Mouse (Mus musculus) naive thymus-derived CD4-positive, alpha-beta T cell, adult 5 months (primary cell): ENCODE measurements around the gene Cbx8. TPM values are rescaled to one million over a fixed set of nuclear protein-coding genes. Genes with fewer than 3 reads are reported as not detected.

Experiments
- polyA plus RNA-seq: library from polyadenylated mRNA; unstranded; fragments of 100-300 nt; shearing (Covaris generic); gene quantifications from one replicate; pipeline ENCODE4 v1.2.1, GENCODE M21; 2017

The Cbx8 gene
- 11.1 TPM for polyA plus RNA-seq

GRCm38 (mm10) chr11:119040600-119041324 lies at the start of gene Cbx8:
Gene Cbx8, minus strand, starts transcription at chr11:119040969.

GRCm38 (mm10) chr11:119086144-119086971 lies 45.6 kb upstream of the Cbx8 start, which contains the start of gene Cbx4:
Gene Cbx4, minus strand, starts transcription at chr11:119086221.

GRCm38 (mm10) chr11:119022895-119023615 lies 17.7 kb downstream of the Cbx8 start, which contains the start of gene Cbx2:
Gene Cbx2, plus strand, starts transcription at chr11:119022962.

GRCm38 (mm10) chr11:118987999-118988398 lies 52.8 kb downstream of the Cbx8 start, which contains the start of gene Enpp7:
Gene Enpp7, plus strand, starts transcription at chr11:118988188.

Other genes starting within 250 kb of the Cbx8 start
- not detected for gene Rbfox3, start 129.4 kb downstream of the Cbx8 start, polyA plus RNA-seq
- gene Enpp7, start 52.8 kb downstream of the Cbx8 start, polyA plus RNA-seq = not detected
- 6.5 TPM for gene Cbx2, start 18.0 kb downstream of the Cbx8 start, polyA plus RNA-seq
- gene Cbx4, start 45.3 kb upstream of the Cbx8 start, polyA plus RNA-seq = 110 TPM
- 0.58 TPM for gene Tbc1d16, start 187.5 kb upstream of the Cbx8 start, polyA plus RNA-seq
- gene Ccdc40, start 187.6 kb upstream of the Cbx8 start, polyA plus RNA-seq = 0.87 TPM
- 28.3 TPM for gene Gaa, start 226.9 kb upstream of the Cbx8 start, polyA plus RNA-seq